ENCODE assay signal across 20 mouse cellular contexts in the genomic region with DNA sequence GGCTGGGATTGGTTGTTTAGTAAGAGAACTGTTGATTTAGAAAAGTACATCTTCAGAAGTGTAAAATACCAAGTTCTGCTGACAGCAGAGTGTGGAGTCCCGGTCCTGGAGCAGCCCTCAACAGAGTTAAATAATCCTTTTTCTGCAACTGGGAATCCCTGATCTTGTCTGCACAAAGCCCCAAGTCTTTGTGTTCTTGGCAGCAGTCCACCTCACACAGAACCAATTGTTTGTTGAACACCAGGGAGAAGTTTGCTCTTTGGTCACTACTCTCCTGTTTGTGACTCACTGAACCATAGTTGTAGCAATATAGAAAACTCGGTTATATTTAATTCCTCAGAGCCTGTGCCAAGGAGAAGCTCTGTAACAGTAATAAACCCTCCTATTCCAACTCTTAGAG. TPM values are rescaled to one million over a fixed set of nuclear protein-coding genes. Genes with fewer than 3 reads are reported as not detected.
DNase-seq lines count a peak whose midpoint lies in the region; ATAC-seq and TF ChIP-seq lines count a peak whose summit lies in the region.
"Had no signal": no experiment of that assay in that cellular context is flagged by ENCODE, and none has a peak within 500 bp of the region (broad histone marks: within the 10 kb centered on the region; RNA-seq: fewer than 3 reads in every experiment).

No protein-coding gene starts in this region.

- DNase-seq in layer of hippocampus, adult 11-12 months (ENCODE audit: low spot score), result peak; percentile 51
- no peak for DNase-seq in layer of hippocampus, postnatal 25 days (ENCODE audit: extremely low spot score in 1 of 2, low spot score in 1 of 2)
- DNase-seq in lung, postnatal 0 days (ENCODE audit: low spot score), result peak; percentile 29
- DNase-seq in lung, postnatal 14 days, result no peak
- DNase-seq in Muller cell, postnatal 12 days (ENCODE audit: inconsistent ontology term), result peak; percentile 52
- DNase-seq in brain, adult 2 months (ENCODE audit: low read depth, low spot score), result peak; percentile 89
- DNase-seq in urinary bladder, postnatal 14 days (ENCODE audit: low spot score), result no peak
- DNase-seq: adrenal gland, adult 8-10 months; embryo, embryonic 11 days; heart, postnatal 14 days; lung, postnatal 4 days; thymus, postnatal 14 days had no signal

- no peak for TF ChIP-seq EP300 in lung, postnatal 0 days (IDR thresholded peaks at IDR 0.05)

- ATAC-seq in lung, postnatal 0 days, result no peak
- ATAC-seq: intestine, embryonic 16.5 days had no signal

- peaks cover 9% of the 10 kb centered on the region; the same call in 1 of the 2 replicates for H3K4me1 ChIP-seq in lung, postnatal 0 days (ENCODE audit: insufficient read depth, low read depth, low read length)
- H3K4me1 ChIP-seq: stomach, embryonic 15.5 days had no signal

- H3K9me3 ChIP-seq in lung, postnatal 0 days (ENCODE audit: low read length), result no peaks in the 10 kb centered on the region
- H3K9me3 ChIP-seq: forebrain, embryonic 10.5 days; heart, embryonic 12.5 days; hindbrain, embryonic 13.5 days; kidney, embryonic 15.5 days; midbrain, embryonic 12.5 days; stomach, embryonic 15.5 days had no signal

- no peak for TF ChIP-seq CTCF in lung, postnatal 0 days (IDR thresholded peaks at IDR 0.05)

- H3K9ac ChIP-seq in lung, postnatal 0 days (replicated peaks; ENCODE audit: low read depth), result no peak overlapping the region
- H3K9ac ChIP-seq: heart, embryonic 12.5 days; hindbrain, embryonic 13.5 days; kidney, embryonic 15.5 days; liver, embryonic 14.5 days; midbrain, embryonic 12.5 days; stomach, embryonic 15.5 days had no signal

- H3K27me3 ChIP-seq in lung, postnatal 0 days (replicated peaks; ENCODE audit: insufficient read depth, low read length), result no peaks in the 10 kb centered on the region
- H3K27me3 ChIP-seq: heart, embryonic 12.5 days; hindbrain, embryonic 13.5 days; midbrain, embryonic 12.5 days; stomach, embryonic 15.5 days had no signal

- no peak overlapping the region for H3K4me3 ChIP-seq in lung, postnatal 0 days (ENCODE audit: low read depth, low read length)
- H3K4me3 ChIP-seq: forebrain, embryonic 10.5 days; heart, embryonic 12.5 days; hindbrain, embryonic 13.5 days; kidney, embryonic 15.5 days; midbrain, embryonic 12.5 days; stomach, embryonic 15.5 days had no signal

- 40% methylated on average over 2 of the region's 2 CpGs for WGBS in lung, postnatal 0 days

- no peak overlapping the region for H3K27ac ChIP-seq in lung, postnatal 0 days (ENCODE audit: low read length)
- H3K27ac ChIP-seq: forebrain, embryonic 10.5 days; hindbrain, embryonic 13.5 days; kidney, embryonic 15.5 days; liver, embryonic 14.5 days; midbrain, embryonic 12.5 days; stomach, embryonic 15.5 days had no signal

- H3K36me3 ChIP-seq in lung, postnatal 0 days (ENCODE audit: insufficient read depth, low read length), result no peaks in the 10 kb centered on the region
- H3K36me3 ChIP-seq: forebrain, embryonic 10.5 days; heart, embryonic 12.5 days; hindbrain, embryonic 13.5 days; kidney, embryonic 15.5 days; midbrain, embryonic 12.5 days; stomach, embryonic 15.5 days had no signal

- H3K4me2 ChIP-seq in lung, postnatal 0 days (replicated peaks; ENCODE audit: low read depth, low read length), result no peak overlapping the region
- H3K4me2 ChIP-seq: heart, embryonic 12.5 days; hindbrain, embryonic 13.5 days; kidney, embryonic 15.5 days; midbrain, embryonic 12.5 days; stomach, embryonic 15.5 days had no signal

RNA-seq across cellular contexts. Expression of a gene that starts 3.0 kb away (rescaled TPM):
- total RNA-seq in layer of hippocampus, postnatal 25 days (2021), result 1 to 10 TPM; 1.4 to 2.2 TPM
- 4.5 and 5.8 TPM in 2 replicates for polyA plus RNA-seq in lung, postnatal 0 days (2015; fragmentation: Nextera tagmentation; extraction: Ambion mirVana)

RNA-seq across cellular contexts. Expression of a gene that starts 15.9 kb away (rescaled TPM):
- total RNA-seq in layer of hippocampus, postnatal 25 days (2021), result 10 to 100 TPM; 76.5 to 77.5 TPM
- polyA plus RNA-seq in lung, postnatal 0 days (2015; fragmentation: Nextera tagmentation; extraction: Ambion mirVana), result 0.81 and 1.2 TPM in 2 replicates
- polyA plus RNA-seq: forebrain, embryonic 10.5 days; heart, embryonic 12.5 days; kidney, embryonic 15.5 days; liver, embryonic 14.5 days had no signal

RNA-seq across cellular contexts. Expression of a gene that starts 50.4 kb away (rescaled TPM):
- total RNA-seq in layer of hippocampus, postnatal 25 days (2021), result 1 to 10 TPM; 5.3 to 6.7 TPM
- 18.9 and 21.6 TPM in 2 replicates for polyA plus RNA-seq in lung, postnatal 0 days (2015; fragmentation: Nextera tagmentation; extraction: Ambion mirVana)

Comparison
In these comparisons a context has a peak if more than half of its experiments do, and no peak if none do; other contexts are left out.
1. DNase-seq: peak in layer of hippocampus, adult 11-12 months (single experiment), lung, postnatal 0 days (single experiment), Muller cell, postnatal 12 days (single experiment) and brain, adult 2 months (single experiment); none in layer of hippocampus, postnatal 25 days (0 of 2), lung, postnatal 14 days (single experiment) and urinary bladder, postnatal 14 days (single experiment).